Mouse (Mus musculus) liver, embryonic 14.5 days (tissue): ENCODE measurements at regions not wholly inside any gene's neighbourhood (a gene's known extent, or its start where the extent isn't known, plus 50 kb on each side); places are given as distances from the start of the nearest gene placed in this dataset.

Source experiments
- ATAC-seq: fragments of 200-750 bp; cut with Nextera tagmentation; 2 replicates; pipeline ENCODE4 v1.8.0; 2017; ENCODE audit warnings: moderate number of reproducible peaks, mild to moderate bottlenecking, moderate library complexity; ENCODE audit not compliant: insufficient read depth
- DNase-seq, 3 experiments: peaks; one replicate each; pipeline ENCODE4 v3.0.0-alpha.2; 2012 to 2013; ENCODE audit warnings: low read depth in 3 of 3, low spot score in 3 of 3
- H3K27ac ChIP-seq: fragments of 300-500 bp; sonication (generic); 2 replicates; pipeline ENCODE4 v1.5.1; 2014; ENCODE audit warnings: moderate library complexity, mild to moderate bottlenecking, control low read depth, inconsistent platforms
- H3K27me3 ChIP-seq: fragments of 300-500 bp; sonication (generic); 2 replicates; pipeline ENCODE4 v1.6.1; 2014; ENCODE audit warnings: mild to moderate bottlenecking, low read length, moderate library complexity; ENCODE audit not compliant: control insufficient read depth, insufficient read depth
- H3K36me3 ChIP-seq: fragments of 300-500 bp; sonication (generic); replicated peaks from 2 replicates; pipeline ENCODE4 v1.6.1; 2014; ENCODE audit warnings: low read depth; ENCODE audit not compliant: control insufficient read depth, insufficient read depth
- H3K4me1 ChIP-seq, 2 experiments: fragments of 200-500 bp in 1 of 2; fragments of 300-500 bp in 1 of 2; sonication (generic) in 1 of 2; replicated peaks; 2 replicates each; pipeline ENCODE4 v1.6.1; 2012 to 2014; ENCODE audit warnings: antibody characterized with exemption in 1 of 2, inconsistent platforms in 1 of 2, low read length in 1 of 2; ENCODE audit not compliant: control insufficient read depth in 2 of 2, insufficient read depth in 2 of 2
- H3K4me2 ChIP-seq: fragments of 300-500 bp; sonication (generic); 2 replicates; pipeline ENCODE4 v1.6.1; 2014; ENCODE audit warnings: low read depth, mild to moderate bottlenecking, control low read depth, moderate library complexity
- H3K4me3 ChIP-seq, 2 experiments: fragments of 200-500 bp in 1 of 2; fragments of 300-500 bp in 1 of 2; sonication (generic) in 1 of 2; 2 replicates each; pipeline ENCODE4 v1.5.1; 2012 to 2014; ENCODE audit warnings: low read depth in 2 of 2, low read length in 2 of 2, mild to moderate bottlenecking in 2 of 2, control low read depth in 1 of 2, inconsistent platforms in 1 of 2, moderate library complexity in 1 of 2; ENCODE audit not compliant: insufficient read depth in 1 of 2
- H3K9ac ChIP-seq: fragments of 300-500 bp; sonication (generic); replicated peaks from 2 replicates; pipeline ENCODE4 v1.6.1; 2014; ENCODE audit warnings: mild to moderate bottlenecking, control low read depth, moderate library complexity
- H3K9me3 ChIP-seq: fragments of 300-500 bp; sonication (generic); 2 replicates; pipeline ENCODE4 v1.6.1; 2016; ENCODE audit warnings: low read length, mixed read lengths; ENCODE audit not compliant: control insufficient read depth
- CTCF ChIP-seq: IDR thresholded peaks from 2 replicates; pipeline ENCODE4 v1.5.1; 2016; ENCODE audit warnings: antibody characterized with exemption, low read depth, control low read depth
- EP300 ChIP-seq: IDR thresholded peaks from 2 replicates; pipeline ENCODE4 v1.6.1; 2016; ENCODE audit warnings: antibody characterized with exemption, low read depth
- WGBS: fragments of 180-500 bp; shearing (Covaris S2); extraction: QIAGEN DNeasy Blood & Tissue Kit; methylation state at CpG from one replicate; pipeline ENCODE4 v1.1.7; 2014; ENCODE audit not compliant: insufficient replicate concordance; 5-methylcytosine and 5-hydroxymethylcytosine counted together

GRCm38 (mm10) chr12:77179138-77179537 lies 58.8 kb upstream of the Fut8 start:
- Histone ChIP-seq H3K27ac (no peak overlapping the region), H3K9me3 (no peaks in the 10 kb centered on the region), H3K4me3 (no peak overlapping the region), H3K36me3 (no peaks in the 10 kb centered on the region), H3K27me3 (no peaks in the 10 kb centered on the region), H3K4me2 (no peak overlapping the region), H3K4me1 (peaks cover 0 to 9% of the 10 kb centered on the region in 2 experiments; a peak in 2 of 4 replicates), H3K9ac (no peak overlapping the region)
- no peak for TF ChIP-seq CTCF
- TF ChIP-seq EP300, result no peak
- 73% methylated on average over 7 of the region's 7 CpGs for WGBS
- ATAC-seq, result no peak
- no peak for DNase-seq

- Histone ChIP-seq H3K4me2 (0 out of 2 replicates have a peak overlapping the region, but pooled peaks have one; percentile 6), H3K9me3 (no peaks in the 10 kb centered on the region), H3K36me3 (no peaks in the 10 kb centered on the region), H3K9ac (no peak overlapping the region), H3K27ac (no peak overlapping the region), H3K27me3 (no peaks in the 10 kb centered on the region), H3K4me1 (peaks cover 0 to 9% of the 10 kb centered on the region in 2 experiments; a peak in 2 of 4 replicates), H3K4me3 (no peak overlapping the region)
- TF ChIP-seq EP300 (no peak), CTCF (no peak)
- 22% methylated on average over 15 of the region's 15 CpGs for WGBS
- no peak for DNase-seq
- ATAC-seq, result no peak
These were observed 59.9 kb upstream of the Fut8 start for GRCm38 (mm10) chr12:77177811-77178578.

GRCm38 (mm10) chr12:77177303-77177702 lies 60.6 kb upstream of the Fut8 start:
- 45% methylated on average over 3 of the region's 3 CpGs for WGBS
- Histone ChIP-seq H3K4me2 (no peak overlapping the region), H3K4me1 (peaks cover 0 to 9% of the 10 kb centered on the region in 2 experiments; a peak in 2 of 4 replicates), H3K9ac (no peak overlapping the region), H3K27me3 (no peaks in the 10 kb centered on the region), H3K27ac (no peak overlapping the region), H3K4me3 (no peak overlapping the region), H3K9me3 (no peaks in the 10 kb centered on the region), H3K36me3 (no peaks in the 10 kb centered on the region)
- no peak for TF ChIP-seq EP300
- no peak for TF ChIP-seq CTCF
- DNase-seq (no peak), ATAC-seq (no peak)

- H3K27ac ChIP-seq, result no peak overlapping the region
- DNase-seq (no peak), ATAC-seq (no peak)
- TF ChIP-seq CTCF (no peak), EP300 (no peak)
- no peaks in the 10 kb centered on the region for H3K36me3 ChIP-seq
- H3K27me3 ChIP-seq, result no peaks in the 10 kb centered on the region
- H3K9me3 ChIP-seq, result no peaks in the 10 kb centered on the region
- H3K9ac ChIP-seq, result no peak overlapping the region
- no peak overlapping the region for H3K4me3 ChIP-seq
- no peak overlapping the region for H3K4me2 ChIP-seq
- peaks cover 0 to 9% of the 10 kb centered on the region in 2 experiments; a peak in 2 of 4 replicates for H3K4me1 ChIP-seq
These were observed 63.9 kb upstream of the Fut8 start for GRCm38 (mm10) chr12:77174032-77174431.

- H3K36me3 ChIP-seq, result no peaks in the 10 kb centered on the region
- H3K4me2 ChIP-seq, result no peak overlapping the region
- no peak overlapping the region for H3K4me3 ChIP-seq
- DNase-seq (no peak), ATAC-seq (no peak)
- H3K4me1 ChIP-seq, result no peaks in the 10 kb centered on the region
- H3K27ac ChIP-seq, result no peak overlapping the region
- WGBS, result 69% methylated on average over 2 of the region's 2 CpGs
- TF ChIP-seq EP300, result no peak
- H3K9me3 ChIP-seq, result no peaks in the 10 kb centered on the region
- H3K9ac ChIP-seq, result no peak overlapping the region
- H3K27me3 ChIP-seq, result no peaks in the 10 kb centered on the region
These were observed 65.4 kb upstream of the Fut8 start for GRCm38 (mm10) chr12:77172540-77172939.
